Comparison of ENCODE assay signal across 23 mouse cellular contexts in genomic region chr16:31159491-31159890, GRCm38 (mm10).
"Had no signal": no experiment of that assay in that cellular context is flagged by ENCODE, and none has a peak within 500 bp of the region (broad histone marks: within the 10 kb centered on the region; RNA-seq: fewer than 3 reads in every experiment).

No protein-coding gene starts in this region.

- ATAC-seq: hindbrain, postnatal 0 days; intestine, embryonic 16.5 days; liver, embryonic 12.5 days had no signal

- H3K4me1 ChIP-seq: heart, embryonic 13.5 days; hindbrain, embryonic 13.5 days; hindbrain, embryonic 15.5 days; limb, embryonic 13.5 days; limb, embryonic 15.5 days had no signal

- H3K4me2 ChIP-seq: heart, embryonic 11.5 days; heart, embryonic 13.5 days; heart, embryonic 15.5 days; hindbrain, embryonic 13.5 days; hindbrain, embryonic 15.5 days; limb, embryonic 13.5 days; limb, embryonic 15.5 days; liver, embryonic 12.5 days had no signal

- H3K4me3 ChIP-seq: heart, adult 2 months; heart, embryonic 13.5 days; heart, embryonic 15.5 days; hindbrain, embryonic 13.5 days; hindbrain, embryonic 15.5 days; limb, embryonic 13.5 days; limb, embryonic 15.5 days; liver, embryonic 12.5 days had no signal

- H3K9ac ChIP-seq: heart, embryonic 13.5 days; heart, embryonic 15.5 days; hindbrain, embryonic 13.5 days; hindbrain, embryonic 15.5 days; limb, embryonic 13.5 days; limb, embryonic 15.5 days; liver, embryonic 12.5 days; liver, embryonic 14.5 days had no signal

- H3K27ac ChIP-seq: heart, adult 2 months; heart, embryonic 13.5 days; heart, embryonic 15.5 days; hindbrain, embryonic 13.5 days; hindbrain, embryonic 15.5 days; hindbrain, postnatal 0 days; limb, embryonic 13.5 days; limb, embryonic 15.5 days; liver, embryonic 12.5 days; liver, embryonic 14.5 days had no signal

- H3K27me3 ChIP-seq: heart, embryonic 13.5 days; heart, embryonic 15.5 days; hindbrain, embryonic 13.5 days; hindbrain, embryonic 15.5 days; limb, embryonic 13.5 days; limb, embryonic 15.5 days; liver, embryonic 12.5 days had no signal

- H3K9me3 ChIP-seq: heart, embryonic 15.5 days had no signal

- DNase-seq: gastrocnemius, postnatal 14 days; gastrocnemius, postnatal 36 days; heart, adult 11 months; heart, adult 2 months; heart, postnatal 14 days; heart, postnatal 36 days; kidney, adult 18-20 months; kidney, postnatal 10 days; kidney, postnatal 36 days; layer of hippocampus, adult 9-11 months; layer of hippocampus, postnatal 36 days; left cerebral cortex, postnatal 4 days had no signal
